Mouse (Mus musculus) Patski (cell line): ENCODE results near the gene Abcf3. TPM values are rescaled to one million over a fixed set of nuclear protein-coding genes. Genes with fewer than 3 reads are reported as not detected.

ENCODE experiments used
- ATAC-seq: fragments of 100-300 bp; one replicate; pipeline ENCODE4 v1.8.0; 2021
- CTCF ChIA-PET: fragments of 350-600 bp; sonication (Branson Sonifier 250); formaldehyde crosslinking; loops from one replicate; lab custom pipeline; 2022; ENCODE audit warnings: inconsistent platforms; lab: Charles Lee
- POLR2A ChIA-PET: fragments of 350-600 bp; sonication (Branson Sonifier 250); formaldehyde crosslinking; loops from one replicate; lab custom pipeline; 2022; ENCODE audit warnings: antibody characterized with exemption, inconsistent platforms; lab: Charles Lee
- DNase-seq: peaks from one replicate; pipeline ENCODE4 v3.0.0-alpha.2; 2011; ENCODE audit warnings: low read depth, low spot score
- H3K27me3 ChIP-seq: fragments of 371-371 bp; one replicate; pipeline ENCODE4 v1.5.1; 2021
- CTCF ChIP-seq: fragments of 100-300 bp; IDR thresholded peaks from one replicate; pipeline ENCODE4 v1.5.1; 2021
- in situ Hi-C: fragments of 300-500 bp; cut with MboI; formaldehyde crosslinking; loops from 3 replicates; pipeline ENCODE4 v1.11.1; 2018; ENCODE audit warnings: low pct_unique_long_range_greater_than_20kb, mixed read lengths
- polyA plus RNA-seq: library from polyadenylated mRNA; unstranded; gene quantifications from one replicate; pipeline ENCODE4 v1.2.3, GENCODE M21; 2021

The Abcf3 gene
- polyA plus RNA-seq, 1 experiment from 2014 or later = 61.5 TPM

DNA sequence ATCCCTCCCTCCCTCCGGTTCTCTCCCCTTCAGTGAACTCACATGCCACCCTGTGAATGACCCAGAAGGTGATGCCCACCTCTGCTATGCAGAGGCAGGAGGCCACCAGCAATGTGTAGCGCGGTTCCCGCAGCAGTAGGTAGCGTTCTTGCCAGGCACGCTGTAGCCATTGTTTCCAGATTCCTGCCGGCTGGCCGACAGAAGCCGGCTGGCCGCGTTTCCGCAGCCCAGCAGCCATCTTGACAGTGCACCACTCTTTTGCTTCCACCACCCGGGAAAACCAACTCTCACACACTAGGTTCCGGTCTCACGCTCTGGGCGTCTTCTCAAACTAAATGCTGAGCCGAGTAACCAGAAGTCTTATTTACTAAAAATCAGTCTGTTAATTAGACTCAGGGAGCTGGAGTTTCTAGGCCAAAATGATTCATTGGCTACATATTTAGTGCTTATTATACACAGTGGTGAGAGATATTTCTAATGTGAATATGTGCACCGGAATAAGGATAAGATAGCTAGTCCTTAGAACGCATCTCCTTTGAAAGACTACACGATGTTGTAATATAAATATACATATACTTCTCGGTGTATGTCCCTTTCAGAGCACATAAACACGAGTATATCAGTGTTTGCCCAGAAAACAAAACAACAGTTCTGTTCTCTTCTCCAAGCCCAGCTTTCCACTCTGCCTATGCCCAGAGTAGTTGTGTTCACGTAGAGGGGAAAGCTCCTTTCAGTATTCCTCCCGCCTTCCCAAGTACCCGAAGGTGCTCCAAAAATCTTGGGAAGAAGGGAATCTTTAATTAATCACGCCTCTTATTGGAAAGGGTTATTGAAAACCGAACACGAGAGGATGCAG lies 62.4 kb downstream of the Abcf3 start:
- peak; percentile 8 for ATAC-seq
- TF ChIP-seq CTCF = no peak
- POLR2A ChIA-PET = interaction anchor here (0.7 to 1.5 kb wide), 5 partner anchors 10 to 73 kb away, joined by 3 to 4 read pairs (median 3); partner anchors contain the start of gene Psmd2
- DNase-seq = no peak
- in situ Hi-C loops = loop anchor here (5.0 kb wide), 1 partner anchor 63 kb away; the partner anchor contains the start of gene Abcf3
- H3K27me3 ChIP-seq = no peaks in the 10 kb centered on the region
- CTCF ChIA-PET = interaction anchor here (0.9 to 1.2 kb wide), 5 partner anchors 10 to 113 kb away, joined by 3 to 5 read pairs (median 3); partner anchors contain the start of gene Camk2n2

Other genes with a start within 250 kb of the Abcf3 start
- gene Parl, start 246.2 kb upstream of the Abcf3 start, polyA plus RNA-seq = 64.4 TPM
- 0.09 TPM for gene Cyp2ab1, start 223.2 kb upstream of the Abcf3 start, polyA plus RNA-seq
- 60.2 TPM for gene Abcc5, start 122.2 kb upstream of the Abcf3 start, polyA plus RNA-seq
- 82.8 TPM for gene Eif2b5, start 49.8 kb upstream of the Abcf3 start, polyA plus RNA-seq
- gene Dvl3, start 31.6 kb upstream of the Abcf3 start, polyA plus RNA-seq = 52.8 TPM
- 707 TPM for gene Ap2m1, start 13.1 kb upstream of the Abcf3 start, polyA plus RNA-seq
- gene Vwa5b2, start 40.9 kb downstream of the Abcf3 start, polyA plus RNA-seq = 0.55 TPM
- gene Eef1akmt4, start 63.0 kb downstream of the Abcf3 start, polyA plus RNA-seq = 8.6 TPM
- gene Gm49333, start 63.0 kb downstream of the Abcf3 start, polyA plus RNA-seq = 0.03 TPM
- 21.5 TPM for gene Alg3, start 63.2 kb downstream of the Abcf3 start, polyA plus RNA-seq
- 11.5 TPM for gene Camk2n2, start 72.7 kb downstream of the Abcf3 start, polyA plus RNA-seq
- 0.12 TPM for gene Ece2, start 81.3 kb downstream of the Abcf3 start, polyA plus RNA-seq
- gene Psmd2, start 103.1 kb downstream of the Abcf3 start, polyA plus RNA-seq = 289 TPM
- gene Eif4g1, start 119.7 kb downstream of the Abcf3 start, polyA plus RNA-seq = 336 TPM
- gene Fam131a, start 144.7 kb downstream of the Abcf3 start, polyA plus RNA-seq = 0.69 TPM
- 38.4 TPM for gene Polr2h, start 169.1 kb downstream of the Abcf3 start, polyA plus RNA-seq
- 14.3 TPM for gene Clcn2, start 169.2 kb downstream of the Abcf3 start, polyA plus RNA-seq
- 1.8 TPM for gene Chrd, start 184.6 kb downstream of the Abcf3 start, polyA plus RNA-seq
- gene Thpo, start 185.9 kb downstream of the Abcf3 start, polyA plus RNA-seq = 0.18 TPM